Mouse (Mus musculus) heart, postnatal 0 days (tissue): ENCODE measurements around the gene Rtcb.

ENCODE experiments used
- CTCF ChIP-seq: IDR thresholded peaks from 2 replicates; pipeline ENCODE4 v1.5.1; 2016; ENCODE audit warnings: antibody characterized with exemption, control low read depth, low read depth
- EP300 ChIP-seq: IDR thresholded peaks from 2 replicates; pipeline ENCODE4 v1.6.1; 2016; ENCODE audit warnings: antibody characterized with exemption, low read depth

GRCm38 (mm10) chr10:85966476-85966875 lies 8.9 kb upstream of the Rtcb start:
- TF ChIP-seq EP300 (no peak), CTCF (no peak)
